Mouse (Mus musculus) E14TG2a.4 (cell line): ENCODE results near the gene Gp1bb.

Experiments used
- CTCF ChIP-seq: conservative IDR thresholded peaks from 2 replicates; pipeline ENCODE4 v1.5.1; 2014; ENCODE audit warnings: low read length
- NANOG ChIP-seq: IDR thresholded peaks from 2 replicates; pipeline ENCODE4 v1.6.1; 2014; ENCODE audit warnings: borderline replicate concordance, low read length, mixed read lengths

DNA sequence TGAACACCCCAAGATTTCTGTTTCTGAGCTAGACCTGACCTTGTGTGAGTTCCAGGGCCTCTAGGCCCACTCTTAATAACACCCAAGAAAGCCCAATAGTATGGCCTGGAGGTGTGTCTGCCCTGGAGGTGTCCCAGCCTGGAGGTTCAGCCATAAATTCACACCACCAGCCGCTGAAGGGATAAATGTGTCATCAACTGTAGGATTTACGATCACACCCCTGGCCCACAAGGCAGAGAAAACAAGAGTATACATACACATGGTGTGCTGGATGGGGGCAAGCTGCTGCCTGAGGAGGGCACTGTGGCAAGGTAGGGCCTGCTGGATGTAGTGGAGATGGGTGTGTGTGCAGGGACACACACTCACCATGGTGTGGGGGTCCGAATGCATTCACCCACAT, 8.9 kb downstream of the Gp1bb start:
- TF ChIP-seq CTCF (no peak), NANOG (no peak)
